Mouse (Mus musculus): ENCODE measurements around the gene Tbxas1. TPM values are rescaled to one million over a fixed set of nuclear protein-coding genes. Genes with fewer than 3 reads are reported as not detected.

Gene Tbxas1
- polyA plus RNA-seq, 1 experiment from 2014 or later = 2.2 TPM

DNA sequence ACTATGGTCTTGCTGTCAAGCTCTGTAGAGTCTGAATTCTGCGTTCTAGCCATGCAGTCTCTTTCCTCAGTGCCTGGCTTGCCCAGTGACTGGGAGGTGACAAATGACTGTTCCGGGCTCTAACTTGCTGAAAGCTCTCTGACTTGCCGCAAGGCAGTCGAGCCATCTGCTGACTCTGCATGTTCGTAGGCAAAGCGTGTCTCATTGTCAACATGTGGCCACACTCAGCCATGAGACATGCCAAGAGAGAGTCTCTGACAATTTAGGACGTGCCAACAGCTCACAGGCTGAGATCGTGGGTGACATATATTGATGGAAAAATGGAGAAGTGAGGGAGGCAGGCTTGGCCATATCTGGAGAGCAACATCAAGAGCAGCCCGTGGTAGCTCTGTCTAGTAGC, 37.6 kb downstream of the Tbxas1 start:
- Histone ChIP-seq H3K27ac (no peak overlapping the region), H3K4me2 (replicated peaks) (no peak overlapping the region), H3K27me3 (ENCODE audit: control insufficient read depth, insufficient read depth, low read length) (no peaks in the 10 kb centered on the region), H3K9me3 (ENCODE audit: control insufficient read depth, low read length) (no peaks in the 10 kb centered on the region), H3K4me1 (replicated peaks; ENCODE audit: control insufficient read depth, insufficient read depth, low read length) (peaks cover 10% of the 10 kb centered on the region), H3K9ac (no peak overlapping the region), H3K4me3 (replicated peaks; ENCODE audit: low read length) (no peak overlapping the region), H3K36me3 (replicated peaks; ENCODE audit: control insufficient read depth, insufficient read depth) (no peaks in the 10 kb centered on the region)
- DNase-seq (ENCODE audit: low spot score) (no peak), ATAC-seq (ENCODE audit: low FRiP score) (peak; percentile 44; the same call in 1 of the 2 replicates)
- 62% methylated on average over 9 of the region's 9 CpGs for WGBS

GRCm38 (mm10) chr6:38913386-38914042, 38.3 kb downstream of the Tbxas1 start:
- ATAC-seq (ENCODE audit: low FRiP score) = no peak
- no peak for DNase-seq (ENCODE audit: low spot score)
- Histone ChIP-seq H3K27me3 (ENCODE audit: control insufficient read depth, insufficient read depth, low read length) (no peaks in the 10 kb centered on the region), H3K27ac (peak overlapping the region; percentile 28; the same call in 1 of the 2 replicates), H3K4me2 (replicated peaks) (no peak overlapping the region), H3K9ac (no peak overlapping the region), H3K9me3 (ENCODE audit: control insufficient read depth, low read length) (no peaks in the 10 kb centered on the region), H3K4me1 (replicated peaks; ENCODE audit: control insufficient read depth, insufficient read depth, low read length) (peaks cover 10% of the 10 kb centered on the region), H3K4me3 (replicated peaks; ENCODE audit: low read length) (no peak overlapping the region), H3K36me3 (replicated peaks; ENCODE audit: control insufficient read depth, insufficient read depth) (no peaks in the 10 kb centered on the region)
- WGBS = 44% methylated on average over 13 of the region's 13 CpGs

DNA sequence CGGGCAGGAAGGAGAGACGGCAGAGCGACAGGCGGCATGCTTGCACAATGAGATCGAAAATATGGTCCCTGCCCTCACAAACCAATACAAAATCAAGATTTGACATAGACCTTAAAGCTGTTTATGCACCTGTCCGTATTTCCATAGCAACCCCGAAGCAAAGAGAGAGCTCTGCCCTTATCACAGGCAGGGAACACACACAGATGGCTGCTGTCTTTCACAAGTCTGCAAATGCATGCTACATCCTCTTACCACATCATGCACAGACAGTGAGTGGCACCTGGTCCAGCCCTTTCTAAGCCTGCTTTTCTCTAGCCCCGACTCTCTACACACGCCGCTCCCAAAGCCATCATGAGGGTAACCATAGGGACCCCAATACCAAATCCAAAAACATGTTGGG, 39.0 kb downstream of the Tbxas1 start:
- ATAC-seq (ENCODE audit: low FRiP score) = peak; percentile 44; the same call in 1 of the 2 replicates
- no peak overlapping the region for H3K27ac ChIP-seq

GRCm38 (mm10) chr6:38915776-38916175, 40.6 kb downstream of the Tbxas1 start:
- 62% methylated on average over 5 of the region's 5 CpGs for WGBS
- Histone ChIP-seq H3K4me2 (replicated peaks) (no peak overlapping the region), H3K4me3 (replicated peaks; ENCODE audit: low read length) (no peak overlapping the region), H3K36me3 (replicated peaks; ENCODE audit: control insufficient read depth, insufficient read depth) (no peaks in the 10 kb centered on the region), H3K9ac (no peak overlapping the region), H3K9me3 (ENCODE audit: control insufficient read depth, low read length) (no peaks in the 10 kb centered on the region), H3K4me1 (replicated peaks; ENCODE audit: control insufficient read depth, insufficient read depth, low read length) (peaks cover 10% of the 10 kb centered on the region), H3K27ac (no peak overlapping the region), H3K27me3 (ENCODE audit: control insufficient read depth, insufficient read depth, low read length) (no peaks in the 10 kb centered on the region)
- ATAC-seq (ENCODE audit: low FRiP score) (no peak), DNase-seq (ENCODE audit: low spot score) (no peak)

More for the DNA sequence above, 39.0 kb downstream of the Tbxas1 start:
- no peak for DNase-seq (ENCODE audit: low spot score)
- H3K27me3 ChIP-seq (ENCODE audit: control insufficient read depth, insufficient read depth, low read length) = no peaks in the 10 kb centered on the region
- H3K9me3 ChIP-seq (ENCODE audit: control insufficient read depth, low read length) = no peaks in the 10 kb centered on the region
- H3K9ac ChIP-seq = no peak overlapping the region
- H3K4me1 ChIP-seq (replicated peaks; ENCODE audit: control insufficient read depth, insufficient read depth, low read length) = peaks cover 10% of the 10 kb centered on the region
- 72% methylated on average over 10 of the region's 10 CpGs for WGBS
- no peaks in the 10 kb centered on the region for H3K36me3 ChIP-seq (replicated peaks; ENCODE audit: control insufficient read depth, insufficient read depth)
- H3K4me2 ChIP-seq (replicated peaks) = no peak overlapping the region
- H3K4me3 ChIP-seq (replicated peaks; ENCODE audit: low read length) = no peak overlapping the region

GRCm38 (mm10) chr6:38916571-38916970, 41.4 kb downstream of the Tbxas1 start:
- peaks cover 10% of the 10 kb centered on the region for H3K4me1 ChIP-seq (replicated peaks; ENCODE audit: control insufficient read depth, insufficient read depth, low read length)
- DNase-seq (ENCODE audit: low spot score) = no peak
- WGBS = 90% methylated on average over 4 of the region's 4 CpGs
- no peaks in the 10 kb centered on the region for H3K36me3 ChIP-seq (replicated peaks; ENCODE audit: control insufficient read depth, insufficient read depth)
- no peak for ATAC-seq (ENCODE audit: low FRiP score)
- H3K27ac ChIP-seq = no peak overlapping the region
- no peaks in the 10 kb centered on the region for H3K27me3 ChIP-seq (ENCODE audit: control insufficient read depth, insufficient read depth, low read length)
- H3K4me2 ChIP-seq (replicated peaks) = no peak overlapping the region
- H3K9ac ChIP-seq = no peak overlapping the region
- H3K4me3 ChIP-seq (replicated peaks; ENCODE audit: low read length) = no peak overlapping the region
- no peaks in the 10 kb centered on the region for H3K9me3 ChIP-seq (ENCODE audit: control insufficient read depth, low read length)

DNA sequence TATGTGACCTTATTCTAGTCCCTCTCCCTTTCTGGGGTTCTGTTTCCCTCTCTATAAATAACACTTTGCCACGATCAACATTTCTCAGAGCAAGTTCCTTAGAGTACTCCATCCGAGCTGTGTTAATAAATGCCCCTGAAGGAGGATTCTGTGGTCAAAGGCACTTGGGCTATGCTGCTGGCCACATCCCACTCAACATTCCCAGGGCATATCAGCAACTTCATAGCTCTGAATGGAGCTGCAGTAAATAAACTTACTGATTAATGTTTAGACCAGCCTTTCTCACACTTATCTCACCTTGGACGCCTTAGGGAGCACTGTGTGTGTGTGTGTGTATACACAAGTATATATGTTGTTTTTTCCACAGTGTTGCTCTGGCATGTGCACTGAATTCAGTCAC, 42.2 kb downstream of the Tbxas1 start:
- ATAC-seq (ENCODE audit: low FRiP score) = no peak
- H3K4me2 ChIP-seq (replicated peaks) = no peak overlapping the region
- no peaks in the 10 kb centered on the region for H3K36me3 ChIP-seq (replicated peaks; ENCODE audit: control insufficient read depth, insufficient read depth)
- peaks cover 10% of the 10 kb centered on the region for H3K4me1 ChIP-seq (replicated peaks; ENCODE audit: control insufficient read depth, insufficient read depth, low read length)
- H3K27ac ChIP-seq = no peak overlapping the region
- H3K9me3 ChIP-seq (ENCODE audit: control insufficient read depth, low read length) = no peaks in the 10 kb centered on the region
- no peak overlapping the region for H3K9ac ChIP-seq
- no peaks in the 10 kb centered on the region for H3K27me3 ChIP-seq (ENCODE audit: control insufficient read depth, insufficient read depth, low read length)
- WGBS = 75% methylated on average over 3 of the region's 3 CpGs
- no peak overlapping the region for H3K4me3 ChIP-seq (replicated peaks; ENCODE audit: low read length)
- no peak for DNase-seq (ENCODE audit: low spot score)

DNA sequence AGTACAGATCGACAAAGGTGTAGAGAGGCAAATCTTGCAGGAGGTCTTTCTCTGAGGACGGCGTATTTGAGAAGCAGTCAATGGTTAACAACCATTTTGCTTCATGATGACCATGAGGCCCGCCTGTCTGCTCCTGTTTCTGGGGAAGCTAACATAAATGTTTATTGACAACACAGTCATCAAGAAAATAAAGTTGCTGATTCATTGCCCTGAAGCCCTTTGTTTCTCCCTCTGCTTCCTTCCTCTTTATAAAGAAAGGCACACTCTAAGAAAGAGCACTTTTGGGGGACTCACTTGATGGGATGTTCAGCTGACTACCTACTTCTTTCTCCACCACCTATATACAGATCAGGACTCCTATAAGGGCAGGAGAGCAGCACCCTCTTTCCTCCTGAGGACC, 43.5 kb downstream of the Tbxas1 start:
- no peak overlapping the region for H3K4me2 ChIP-seq (replicated peaks)
- ATAC-seq (ENCODE audit: low FRiP score) (no peak), DNase-seq (ENCODE audit: low spot score) (no peak)
- H3K36me3 ChIP-seq (replicated peaks; ENCODE audit: control insufficient read depth, insufficient read depth) = no peaks in the 10 kb centered on the region
- H3K9ac ChIP-seq = no peak overlapping the region
- H3K27ac ChIP-seq = no peak overlapping the region
- WGBS = 92% methylated on average over 4 of the region's 4 CpGs
- H3K4me1 ChIP-seq (replicated peaks; ENCODE audit: control insufficient read depth, insufficient read depth, low read length) = no peaks in the 10 kb centered on the region
- no peaks in the 10 kb centered on the region for H3K9me3 ChIP-seq (ENCODE audit: control insufficient read depth, low read length)
- H3K27me3 ChIP-seq (ENCODE audit: control insufficient read depth, insufficient read depth, low read length) = no peaks in the 10 kb centered on the region
- no peak overlapping the region for H3K4me3 ChIP-seq (replicated peaks; ENCODE audit: low read length)

GRCm38 (mm10) chr6:38919135-38919740, 44.0 kb downstream of the Tbxas1 start:
- WGBS = 88% methylated on average over 14 of the region's 14 CpGs
- Histone ChIP-seq H3K9ac (no peak overlapping the region), H3K4me3 (replicated peaks; ENCODE audit: low read length) (no peak overlapping the region), H3K27ac (no peak overlapping the region), H3K9me3 (ENCODE audit: control insufficient read depth, low read length) (no peaks in the 10 kb centered on the region), H3K36me3 (replicated peaks; ENCODE audit: control insufficient read depth, insufficient read depth) (no peaks in the 10 kb centered on the region), H3K4me2 (replicated peaks) (no peak overlapping the region), H3K4me1 (replicated peaks; ENCODE audit: control insufficient read depth, insufficient read depth, low read length) (no peaks in the 10 kb centered on the region), H3K27me3 (ENCODE audit: control insufficient read depth, insufficient read depth, low read length) (no peaks in the 10 kb centered on the region)
- ATAC-seq (ENCODE audit: low FRiP score) (no peak), DNase-seq (ENCODE audit: low spot score) (no peak)

DNA sequence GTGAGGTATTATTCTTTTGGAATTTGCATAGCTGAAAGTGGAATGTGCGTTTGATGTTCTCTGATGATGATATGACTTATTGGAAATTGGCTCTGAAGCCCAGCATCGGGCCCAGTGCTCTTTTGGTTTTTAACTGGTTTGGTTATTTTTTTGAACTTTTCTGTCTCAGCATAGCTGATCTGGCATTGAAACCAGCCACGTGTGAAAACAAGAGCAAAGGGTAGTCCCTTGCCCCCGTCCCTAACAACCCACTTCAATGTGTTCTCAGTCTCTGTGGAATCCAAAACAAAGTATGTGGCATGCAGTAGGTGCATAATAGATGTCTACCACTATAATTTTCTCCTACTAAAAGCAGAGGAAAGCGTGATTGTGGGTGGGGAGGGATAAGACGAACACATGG, 44.9 kb downstream of the Tbxas1 start:
- 84% methylated on average over 6 of the region's 6 CpGs for WGBS
- ATAC-seq (ENCODE audit: low FRiP score) = no peak
- DNase-seq (ENCODE audit: low spot score) = no peak
- Histone ChIP-seq H3K4me3 (replicated peaks; ENCODE audit: low read length) (no peak overlapping the region), H3K27ac (no peak overlapping the region), H3K4me2 (replicated peaks) (no peak overlapping the region), H3K9ac (no peak overlapping the region), H3K9me3 (ENCODE audit: control insufficient read depth, low read length) (no peaks in the 10 kb centered on the region), H3K27me3 (ENCODE audit: control insufficient read depth, insufficient read depth, low read length) (no peaks in the 10 kb centered on the region), H3K4me1 (replicated peaks; ENCODE audit: control insufficient read depth, insufficient read depth, low read length) (no peaks in the 10 kb centered on the region), H3K36me3 (replicated peaks; ENCODE audit: control insufficient read depth, insufficient read depth) (no peaks in the 10 kb centered on the region)

Measured in hindbrain, embryonic 14.5 days (tissue).